Mouse (Mus musculus): ENCODE results near the gene Clec4d.

- TF ChIP-seq GATA1 (IDR thresholded peaks at IDR 0.05; ENCODE audit: low read length) (no peak), TAL1 (IDR thresholded peaks at IDR 0.05; ENCODE audit: low read length) (no peak)
Observed at GRCm38 (mm10) chr6:123265809-123266208, 3.9 kb downstream of the Clec4d start.

All from erythroblast, embryonic 14.5 days (primary cell).